Mouse (Mus musculus) embryo, embryonic 10.5 days (tissue): ENCODE results near the gene Olfr782.
"Not testable (repeated sequence)": the region's sequence is repeated elsewhere in the genome, so short reads cannot be mapped to it uniquely, and the experiment has no call there.

Source experiments
- DNase-seq: peaks from one replicate; pipeline ENCODE4 v3.0.0-alpha.2; 2015; ENCODE audit warnings: low spot score

Olfr782 gene

GRCm38 (mm10) chr10:129348550-129348949 is at the start of gene Olfr782:
TSS of gene Olfr782 (plus strand) at chr10:129348850.
- DNase-seq: no peak

GRCm38 (mm10) chr10:129312973-129313372 is 35.7 kb upstream of the Olfr782 start:
- not testable (repeated sequence) for DNase-seq

- DNase-seq: not testable (repeated sequence)
Observed at GRCm38 (mm10) chr10:129313521-129313920, 35.1 kb upstream of the Olfr782 start.

DNA sequence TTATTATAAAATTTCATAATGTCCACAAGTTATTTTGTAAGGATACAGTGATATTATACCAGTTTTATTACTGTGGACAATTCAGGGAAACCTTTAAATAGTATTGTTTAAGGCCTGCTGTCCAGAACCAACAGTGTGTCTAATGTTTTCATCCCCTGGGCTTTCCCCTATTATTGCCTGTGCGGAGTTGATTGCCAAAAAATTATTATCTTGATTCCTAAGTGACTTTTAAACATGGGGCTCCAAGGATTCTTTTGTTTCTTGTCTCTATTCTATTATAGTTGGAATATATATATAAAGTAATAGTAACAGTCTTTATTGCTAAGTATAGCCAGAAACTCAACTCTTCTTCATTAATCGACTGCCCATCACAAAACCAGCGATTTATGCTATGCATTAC is 30.8 kb upstream of the Olfr782 start, which contains the start of gene Olfr780:
Gene Olfr780, plus strand, starts transcription at position 301 of the 400 bp plus-strand sequence.
- no peak for DNase-seq

DNA sequence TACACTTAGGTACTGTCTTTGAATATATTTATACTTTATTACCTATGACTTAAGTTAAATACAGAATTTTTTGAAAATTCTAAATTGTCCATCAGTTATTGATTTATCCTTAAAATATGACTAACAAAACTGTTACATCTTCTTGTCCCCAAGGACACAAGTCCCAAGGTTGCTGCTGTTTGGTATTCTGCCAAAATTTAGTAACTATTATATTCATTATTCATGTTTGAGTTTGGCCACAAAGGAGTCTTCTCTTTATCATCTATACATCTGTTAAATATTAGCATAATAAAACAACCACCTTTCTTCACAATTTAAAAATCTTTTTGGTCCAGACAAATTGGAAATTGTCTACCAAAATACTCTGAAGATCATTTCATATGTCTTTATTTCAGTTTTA is 20.1 kb upstream of the Olfr782 start, which contains the start of gene Olfr781:
Gene Olfr781, plus strand, starts transcription at position 301 of the 400 bp plus-strand sequence.
- no peak for DNase-seq

DNA sequence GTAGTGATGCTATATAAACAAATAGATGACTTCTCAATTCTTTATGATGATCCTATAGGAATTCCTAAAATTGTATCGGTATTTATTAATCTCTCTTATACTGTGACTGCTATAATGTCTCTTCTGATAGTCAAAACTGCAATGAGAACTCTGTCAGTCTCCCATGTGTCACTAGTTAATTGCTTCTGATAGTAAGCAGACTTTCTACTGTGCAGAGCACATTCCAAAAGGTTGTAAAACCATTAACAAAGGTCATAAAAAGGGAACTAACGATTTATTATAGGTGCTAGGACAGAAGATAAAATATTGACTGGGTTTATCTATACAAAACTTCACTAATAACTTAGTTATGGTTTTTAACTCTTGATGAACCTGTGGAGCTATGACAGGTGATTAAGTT is 3.8 kb downstream of the Olfr782 start:
- not testable (repeated sequence) for DNase-seq

DNA sequence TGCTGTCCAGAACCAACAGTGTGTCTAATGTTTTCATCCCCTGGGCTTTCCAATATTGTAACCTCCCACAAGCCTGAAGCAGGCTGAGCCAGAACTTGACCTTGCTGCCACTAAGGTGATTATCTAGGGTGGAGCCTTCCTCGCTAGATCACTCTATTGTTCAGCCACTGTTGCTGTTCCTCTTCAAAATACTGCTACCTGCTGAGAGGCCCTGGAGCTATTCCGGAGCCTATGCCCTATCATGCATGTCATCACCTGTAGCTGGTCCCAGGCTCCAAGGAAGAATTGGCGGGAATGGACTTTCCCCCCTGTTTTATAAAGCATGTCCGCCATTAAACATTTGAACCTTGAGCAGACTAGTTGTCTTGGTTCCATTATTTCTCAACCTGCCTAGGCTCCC is 7.8 kb downstream of the Olfr782 start:
- DNase-seq: not testable (repeated sequence)

DNA sequence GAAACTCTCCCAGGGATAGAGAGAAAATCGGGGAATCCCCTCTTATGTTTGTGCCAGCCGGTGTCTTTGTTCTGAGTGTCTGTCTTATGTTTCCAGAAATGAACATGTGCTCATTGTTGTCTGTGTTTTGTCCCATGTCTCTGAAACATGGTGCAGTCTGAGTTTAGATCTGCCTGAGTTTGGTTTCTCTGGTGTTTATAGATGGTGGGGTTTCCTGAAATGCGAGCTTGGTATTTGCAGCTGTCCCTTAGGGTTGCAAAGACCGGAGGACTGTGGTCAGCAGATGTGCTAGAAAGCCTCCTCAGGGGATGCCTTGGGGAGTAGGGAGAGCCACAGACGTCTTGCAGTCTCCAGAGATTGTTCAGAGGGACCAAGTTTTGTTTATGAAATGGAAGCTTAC is 8.7 kb downstream of the Olfr782 start:
- DNase-seq: no peak

- DNase-seq: not testable (repeated sequence)
Observed at GRCm38 (mm10) chr10:129374051-129374450, 25.4 kb downstream of the Olfr782 start.

DNA sequence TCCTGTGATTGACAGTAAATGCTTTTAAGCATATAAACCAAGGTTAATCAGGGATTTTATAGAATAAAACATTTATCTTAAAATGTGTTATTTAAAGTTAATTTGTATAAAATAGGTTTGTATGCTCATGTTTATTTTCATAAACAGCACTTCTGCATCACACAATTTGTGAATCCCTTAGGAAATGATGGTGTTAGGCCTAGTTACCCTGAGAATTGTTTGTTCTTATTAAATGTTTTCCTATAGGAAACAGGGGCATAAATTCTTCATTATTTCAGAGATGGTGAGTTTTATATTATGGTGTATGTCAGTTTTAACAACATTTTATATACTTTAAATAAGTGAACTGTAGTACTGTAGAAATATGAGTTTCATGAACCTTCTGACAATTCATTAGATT is 35.1 kb downstream of the Olfr782 start, which contains the start of gene Olfr784:
Gene Olfr784, plus strand, starts transcription at position 301 of the 400 bp plus-strand sequence.
- DNase-seq: no peak

DNA sequence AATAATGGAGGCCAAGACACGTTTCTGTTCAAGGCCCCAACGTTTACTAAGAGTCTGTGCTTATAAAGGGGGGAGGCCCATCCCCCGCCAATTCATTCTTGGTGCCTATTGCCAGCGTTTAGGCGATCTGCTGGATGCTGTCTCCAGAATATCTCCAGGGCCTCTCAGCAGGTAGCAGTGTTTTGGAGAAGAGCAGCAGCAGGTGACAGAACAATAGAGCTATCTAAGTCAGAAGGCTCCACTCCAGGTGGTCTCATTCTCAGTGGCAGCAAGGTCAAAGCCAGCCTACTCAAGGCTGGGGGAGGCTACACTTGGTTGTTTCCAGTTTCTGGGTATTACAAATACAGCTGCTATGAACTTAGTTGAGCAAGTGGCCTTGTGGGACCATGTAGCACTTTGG is 52.2 kb downstream of the Olfr782 start:
- no peak for DNase-seq
